Mouse (Mus musculus): ENCODE data around the gene Olfr1130. TPM values are rescaled to one million over a fixed set of nuclear protein-coding genes. Genes with fewer than 3 reads are reported as not detected.
"Not testable (repeated sequence)": the region's sequence is repeated elsewhere in the genome, so short reads cannot be mapped to it uniquely, and the experiment has no call there.

Gene Olfr1130
- not detected in 2 replicates for polyA plus RNA-seq (2015; fragmentation: Nextera tagmentation; extraction: Ambion mirVana)

GRCm38 (mm10) chr2:87605912-87606311 is at the start of gene Olfr1130:
Gene Olfr1130, plus strand, starts transcription at chr2:87606212.
- H3K4me1 ChIP-seq (ENCODE audit: control insufficient read depth, insufficient read depth, low read length); H3K4me2 ChIP-seq (ENCODE audit: low read depth, low read length); ATAC-seq (replicated peaks; ENCODE audit: extremely low read depth, insufficient read depth, low FRiP score): not testable (repeated sequence)

GRCm38 (mm10) chr2:87573602-87574001 is 32.4 kb upstream of the Olfr1130 start, which contains the start of gene Olfr1129:
Gene Olfr1129, plus strand, starts transcription at chr2:87573902.
- H3K27ac ChIP-seq (ENCODE audit: low read length); H3K4me1 ChIP-seq (ENCODE audit: control insufficient read depth, insufficient read depth, low read length); H3K36me3 ChIP-seq (ENCODE audit: control insufficient read depth, insufficient read depth); H3K4me3 ChIP-seq (ENCODE audit: low read length); ATAC-seq (replicated peaks; ENCODE audit: extremely low read depth, insufficient read depth, low FRiP score); H3K9me3 ChIP-seq (replicated peaks; ENCODE audit: control insufficient read depth, low read length); H3K27me3 ChIP-seq (ENCODE audit: control insufficient read depth, insufficient read depth, low read length); H3K4me2 ChIP-seq (ENCODE audit: low read depth, low read length); H3K9ac ChIP-seq (ENCODE audit: low read length): not testable (repeated sequence)
- 51% methylated on average over 1 of the region's 1 CpGs for WGBS

More at GRCm38 (mm10) chr2:87605912-87606311, at the start of gene Olfr1130:
- not testable (repeated sequence) for H3K27me3 ChIP-seq (ENCODE audit: control insufficient read depth, insufficient read depth, low read length); H3K4me3 ChIP-seq (ENCODE audit: low read length); H3K9ac ChIP-seq (ENCODE audit: low read length); H3K27ac ChIP-seq (ENCODE audit: low read length); H3K36me3 ChIP-seq (ENCODE audit: control insufficient read depth, insufficient read depth); H3K9me3 ChIP-seq (replicated peaks; ENCODE audit: control insufficient read depth, low read length)

DNA sequence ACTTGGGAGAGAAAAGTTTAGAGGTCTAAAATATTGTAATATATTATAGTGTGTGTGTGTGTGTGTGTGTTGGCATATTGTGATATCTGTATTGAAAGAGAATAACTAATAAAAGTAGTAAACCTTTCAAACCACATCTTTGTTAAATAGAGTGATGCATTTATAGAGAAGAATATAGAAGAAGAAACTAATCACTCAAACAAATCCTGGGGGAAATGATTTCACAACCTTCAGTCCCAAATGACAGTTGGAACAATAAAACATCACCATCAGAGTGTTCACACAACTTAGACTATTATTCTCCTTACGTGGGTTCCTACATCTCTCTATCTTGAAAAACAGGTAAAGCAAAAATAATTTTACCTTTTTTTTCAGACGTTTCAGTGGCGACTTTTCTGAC is 20.8 kb downstream of the Olfr1130 start, which contains the start of gene Olfr1131:
Gene Olfr1131 (plus strand): TSS at position 301 of the 400 bp plus-strand sequence.
- H3K4me3 ChIP-seq (ENCODE audit: low read length): no peak within 1 kb of the TSS
- no peaks in the 10 kb centered on the region for H3K27me3 ChIP-seq (ENCODE audit: control insufficient read depth, insufficient read depth, low read length)
- H3K9ac ChIP-seq (ENCODE audit: low read length): no peak within 1 kb of the TSS
- H3K4me2 ChIP-seq (ENCODE audit: low read depth, low read length): no peak within 1 kb of the TSS
- H3K27ac ChIP-seq (ENCODE audit: low read length): no peak within 1 kb of the TSS
- no peak for ATAC-seq (replicated peaks; ENCODE audit: extremely low read depth, insufficient read depth, low FRiP score)
- H3K9me3 ChIP-seq (replicated peaks; ENCODE audit: control insufficient read depth, low read length): no peaks in the 10 kb centered on the region
- H3K36me3 ChIP-seq (ENCODE audit: control insufficient read depth, insufficient read depth): no peaks in the 10 kb centered on the region
- WGBS: 62% methylated on average over 3 of the region's 3 CpGs
- H3K4me1 ChIP-seq (ENCODE audit: control insufficient read depth, insufficient read depth, low read length): no peaks in the 10 kb centered on the region

DNA sequence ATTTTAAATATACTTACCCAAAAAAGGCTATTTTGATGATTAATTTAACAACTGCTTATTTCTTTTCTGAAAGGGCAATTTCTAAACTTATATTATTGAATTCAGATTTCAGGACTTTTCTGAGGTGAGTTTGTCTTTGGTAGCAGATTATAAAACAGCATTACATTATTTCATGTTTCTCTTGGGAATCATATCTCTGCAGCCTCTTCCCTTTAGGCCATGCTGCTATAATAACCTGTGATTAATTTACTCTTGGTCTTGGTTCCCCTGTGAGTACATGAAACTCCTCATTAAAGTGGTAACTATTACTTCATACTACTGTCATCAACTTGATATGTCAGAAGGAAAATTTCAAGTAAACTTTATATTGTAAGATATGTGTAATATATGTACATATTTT is 31.4 kb downstream of the Olfr1130 start, which contains the start of gene Olfr1132:
Gene Olfr1132 (minus strand): TSS at position 101 of the 400 bp plus-strand sequence.
- ATAC-seq (replicated peaks; ENCODE audit: extremely low read depth, insufficient read depth, low FRiP score): no peak
- H3K4me2 ChIP-seq (ENCODE audit: low read depth, low read length): no peak within 1 kb of the TSS
- no peak within 1 kb of the TSS for H3K27ac ChIP-seq (ENCODE audit: low read length)
- no peaks in the 10 kb centered on the region for H3K36me3 ChIP-seq (ENCODE audit: control insufficient read depth, insufficient read depth)
- no peaks in the 10 kb centered on the region for H3K4me1 ChIP-seq (ENCODE audit: control insufficient read depth, insufficient read depth, low read length)
- no peak within 1 kb of the TSS for H3K9ac ChIP-seq (ENCODE audit: low read length)
- H3K9me3 ChIP-seq (replicated peaks; ENCODE audit: control insufficient read depth, low read length): no peaks in the 10 kb centered on the region
- H3K4me3 ChIP-seq (ENCODE audit: low read length): no peak within 1 kb of the TSS
- no peaks in the 10 kb centered on the region for H3K27me3 ChIP-seq (ENCODE audit: control insufficient read depth, insufficient read depth, low read length)

DNA sequence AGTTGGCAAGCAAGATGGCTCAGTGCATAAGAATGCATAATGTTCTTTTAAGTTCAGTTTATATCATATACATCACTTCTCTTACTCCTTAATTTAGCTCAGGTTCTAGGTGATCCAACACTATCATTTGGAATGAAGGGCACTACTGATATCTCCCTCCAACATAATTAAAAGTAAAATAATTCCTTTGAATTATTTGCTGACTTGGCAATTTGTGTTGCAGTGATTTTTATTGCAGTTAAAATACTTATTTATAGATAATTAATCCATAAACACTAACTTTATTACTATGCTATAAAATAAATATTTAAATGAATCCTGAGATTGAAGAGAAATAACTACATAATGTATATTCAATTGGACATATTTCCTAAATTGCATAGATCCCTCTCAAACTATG is 36.4 kb downstream of the Olfr1130 start:
- Histone ChIP-seq H3K9me3 (replicated peaks; ENCODE audit: control insufficient read depth, low read length) (no peaks in the 10 kb centered on the region), H3K4me3 (ENCODE audit: low read length) (no peak overlapping the region), H3K27ac (ENCODE audit: low read length) (no peak overlapping the region), H3K4me1 (ENCODE audit: control insufficient read depth, insufficient read depth, low read length) (no peaks in the 10 kb centered on the region), H3K36me3 (ENCODE audit: control insufficient read depth, insufficient read depth) (no peaks in the 10 kb centered on the region), H3K4me2 (ENCODE audit: low read depth, low read length) (no peak overlapping the region), H3K9ac (ENCODE audit: low read length) (no peak overlapping the region), H3K27me3 (ENCODE audit: control insufficient read depth, insufficient read depth, low read length) (no peaks in the 10 kb centered on the region)
- ATAC-seq (replicated peaks; ENCODE audit: extremely low read depth, insufficient read depth, low FRiP score): no peak

DNA sequence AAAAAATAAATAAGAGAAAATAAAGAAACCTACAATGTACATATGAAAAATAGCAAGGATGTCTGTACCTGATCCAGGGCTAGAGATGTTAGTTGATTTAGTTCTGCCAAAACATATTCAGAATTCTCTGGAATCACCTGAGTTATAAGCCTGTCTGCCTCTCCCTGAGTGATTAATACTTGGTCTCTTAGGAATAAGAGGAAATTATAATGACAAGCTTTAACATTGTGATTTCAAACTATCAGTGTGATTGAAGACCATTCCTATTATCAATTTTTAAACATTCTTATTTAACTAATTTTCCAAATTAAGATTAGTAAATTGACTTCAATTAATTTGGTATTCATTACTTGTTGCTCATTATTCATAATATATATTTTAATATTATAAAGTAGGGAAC is 41.3 kb downstream of the Olfr1130 start, which contains the start of gene Olfr1133:
Gene Olfr1133 (minus strand): TSS at position 101 of the 400 bp plus-strand sequence.
- no peak for ATAC-seq (replicated peaks; ENCODE audit: extremely low read depth, insufficient read depth, low FRiP score)

GRCm38 (mm10) chr2:87658360-87658759 is 52.3 kb downstream of the Olfr1130 start, which contains the start of gene Olfr1134:
Gene Olfr1134, minus strand, starts transcription at chr2:87658460.
- no peaks in the 10 kb centered on the region for H3K9me3 ChIP-seq (replicated peaks; ENCODE audit: control insufficient read depth, low read length)
- no peaks in the 10 kb centered on the region for H3K4me1 ChIP-seq (ENCODE audit: control insufficient read depth, insufficient read depth, low read length)
- no peaks in the 10 kb centered on the region for H3K36me3 ChIP-seq (ENCODE audit: control insufficient read depth, insufficient read depth)
- no peak within 1 kb of the TSS for H3K9ac ChIP-seq (ENCODE audit: low read length)
- no peak within 1 kb of the TSS for H3K27ac ChIP-seq (ENCODE audit: low read length)
- no peaks in the 10 kb centered on the region for H3K27me3 ChIP-seq (ENCODE audit: control insufficient read depth, insufficient read depth, low read length)
- H3K4me2 ChIP-seq (ENCODE audit: low read depth, low read length): no peak within 1 kb of the TSS
- 75% methylated on average over 2 of the region's 2 CpGs for WGBS
- no peak within 1 kb of the TSS for H3K4me3 ChIP-seq (ENCODE audit: low read length)
- ATAC-seq (replicated peaks; ENCODE audit: extremely low read depth, insufficient read depth, low FRiP score): no peak

More for the DNA sequence above, 41.3 kb downstream of the Olfr1130 start, which contains the start of gene Olfr1133:
- Histone ChIP-seq H3K27ac (ENCODE audit: low read length) (no peak within 1 kb of the TSS), H3K36me3 (ENCODE audit: control insufficient read depth, insufficient read depth) (no peaks in the 10 kb centered on the region), H3K4me3 (ENCODE audit: low read length) (no peak within 1 kb of the TSS), H3K9ac (ENCODE audit: low read length) (no peak within 1 kb of the TSS), H3K27me3 (ENCODE audit: control insufficient read depth, insufficient read depth, low read length) (no peaks in the 10 kb centered on the region), H3K4me1 (ENCODE audit: control insufficient read depth, insufficient read depth, low read length) (no peaks in the 10 kb centered on the region), H3K4me2 (ENCODE audit: low read depth, low read length) (no peak within 1 kb of the TSS), H3K9me3 (replicated peaks; ENCODE audit: control insufficient read depth, low read length) (no peaks in the 10 kb centered on the region)

Other genes starting within 250 kb of the Olfr1130 start
- gene Olfr1121, start 236.3 kb upstream of the Olfr1130 start, polyA plus RNA-seq (2015; fragmentation: Nextera tagmentation; extraction: Ambion mirVana): not detected in 2 replicates
- gene Olfr1122, start 220.4 kb upstream of the Olfr1130 start, polyA plus RNA-seq (2015; fragmentation: Nextera tagmentation; extraction: Ambion mirVana): not detected in 2 replicates
- gene Olfr1123, start 189.6 kb upstream of the Olfr1130 start, polyA plus RNA-seq (2015; fragmentation: Nextera tagmentation; extraction: Ambion mirVana): not detected in 2 replicates
- not detected in 2 replicates for gene Olfr1124, start 175.9 kb upstream of the Olfr1130 start, polyA plus RNA-seq (2015; fragmentation: Nextera tagmentation; extraction: Ambion mirVana)
- gene Olfr1126, start 152.2 kb upstream of the Olfr1130 start, polyA plus RNA-seq (2015; fragmentation: Nextera tagmentation; extraction: Ambion mirVana): not detected in 2 replicates
- not detected in 2 replicates for gene Pramel7, start 109.1 kb upstream of the Olfr1130 start, polyA plus RNA-seq (2015; fragmentation: Nextera tagmentation; extraction: Ambion mirVana)
- gene Pramel6, start 99.6 kb upstream of the Olfr1130 start, polyA plus RNA-seq (2015; fragmentation: Nextera tagmentation; extraction: Ambion mirVana): not detected in 2 replicates
- gene Olfr153, start 74.4 kb upstream of the Olfr1130 start, polyA plus RNA-seq (2015; fragmentation: Nextera tagmentation; extraction: Ambion mirVana): not detected in 2 replicates
- gene Olfr1128, start 60.7 kb upstream of the Olfr1130 start, polyA plus RNA-seq (2015; fragmentation: Nextera tagmentation; extraction: Ambion mirVana): not detected in 2 replicates
- gene Olfr1129, start 32.3 kb upstream of the Olfr1130 start, polyA plus RNA-seq (2015; fragmentation: Nextera tagmentation; extraction: Ambion mirVana): not detected in 2 replicates
- not detected in 2 replicates for gene Olfr1131, start 20.9 kb downstream of the Olfr1130 start, polyA plus RNA-seq (2015; fragmentation: Nextera tagmentation; extraction: Ambion mirVana)
- not detected in 2 replicates for gene Olfr1132, start 31.3 kb downstream of the Olfr1130 start, polyA plus RNA-seq (2015; fragmentation: Nextera tagmentation; extraction: Ambion mirVana)
- not detected in 2 replicates for gene Olfr1133, start 41.2 kb downstream of the Olfr1130 start, polyA plus RNA-seq (2015; fragmentation: Nextera tagmentation; extraction: Ambion mirVana)
- gene Olfr1134, start 52.2 kb downstream of the Olfr1130 start, polyA plus RNA-seq (2015; fragmentation: Nextera tagmentation; extraction: Ambion mirVana): not detected in 2 replicates
- not detected in 2 replicates for gene Olfr1135, start 67.5 kb downstream of the Olfr1130 start, polyA plus RNA-seq (2015; fragmentation: Nextera tagmentation; extraction: Ambion mirVana)
- gene Olfr1136, start 87.7 kb downstream of the Olfr1130 start, polyA plus RNA-seq (2015; fragmentation: Nextera tagmentation; extraction: Ambion mirVana): not detected in 2 replicates
- not detected in 2 replicates for gene Olfr1137, start 107.0 kb downstream of the Olfr1130 start, polyA plus RNA-seq (2015; fragmentation: Nextera tagmentation; extraction: Ambion mirVana)
- gene Olfr1138, start 133.8 kb downstream of the Olfr1130 start, polyA plus RNA-seq (2015; fragmentation: Nextera tagmentation; extraction: Ambion mirVana): not detected in 2 replicates
- gene Olfr1140, start 137.5 kb downstream of the Olfr1130 start, polyA plus RNA-seq (2015; fragmentation: Nextera tagmentation; extraction: Ambion mirVana): not detected in 2 replicates
- not detected in 2 replicates for gene Olfr1141, start 147.8 kb downstream of the Olfr1130 start, polyA plus RNA-seq (2015; fragmentation: Nextera tagmentation; extraction: Ambion mirVana)
- not detected in 2 replicates for gene Olfr152, start 173.3 kb downstream of the Olfr1130 start, polyA plus RNA-seq (2015; fragmentation: Nextera tagmentation; extraction: Ambion mirVana)
- not detected in 2 replicates for gene Olfr1143, start 194.4 kb downstream of the Olfr1130 start, polyA plus RNA-seq (2015; fragmentation: Nextera tagmentation; extraction: Ambion mirVana)
- not detected in 2 replicates for gene Olfr1145, start 203.6 kb downstream of the Olfr1130 start, polyA plus RNA-seq (2015; fragmentation: Nextera tagmentation; extraction: Ambion mirVana)
- gene Olfr1148, start 224.3 kb downstream of the Olfr1130 start, polyA plus RNA-seq (2015; fragmentation: Nextera tagmentation; extraction: Ambion mirVana): not detected in 2 replicates
- not detected in 2 replicates for gene Olfr1150-ps1, start 237.8 kb downstream of the Olfr1130 start, polyA plus RNA-seq (2015; fragmentation: Nextera tagmentation; extraction: Ambion mirVana)
- gene Olfr1151, start 249.7 kb downstream of the Olfr1130 start, polyA plus RNA-seq (2015; fragmentation: Nextera tagmentation; extraction: Ambion mirVana): not detected in 2 replicates

All from heart, embryonic 16.5 days (tissue).